Mouse (Mus musculus) ES-E14 (cell line): ENCODE measurements around the gene Zfp688. TPM values are rescaled to one million over a fixed set of nuclear protein-coding genes. Genes with fewer than 3 reads are reported as not detected.
A peak's percentile ranks its signal among the peaks of the same experiment; 100 is the strongest.
"Not testable (repeated sequence)": the region's sequence is repeated elsewhere in the genome, so short reads cannot be mapped to it uniquely, and the experiment has no call there.

Experiments
- DNase-seq: peaks from one replicate; pipeline ENCODE4 v3.0.0-alpha.2; 2013; ENCODE audit warnings: low read depth, low spot score
- H3K27ac ChIP-seq: 2 replicates; pipeline ENCODE4 v1.5.1; 2012; ENCODE audit warnings: low read depth, mild to moderate bottlenecking, low read length, moderate library complexity, mixed read lengths; ENCODE audit not compliant: poor library complexity, insufficient read depth, severe bottlenecking
- H3K36me3 ChIP-seq: 2 replicates; pipeline ENCODE4 v1.6.1; 2012; ENCODE audit warnings: mild to moderate bottlenecking, low read length, moderate library complexity, mixed read lengths; ENCODE audit not compliant: control insufficient read depth, poor library complexity, insufficient read depth, severe bottlenecking
- H3K4me1 ChIP-seq, 2 experiments: fragments of 150-350 bp in 1 of 2; sonication (generic) in 1 of 2; 2 replicates each; pipeline ENCODE4 v1.6.1; 2012; ENCODE audit warnings: low read length in 2 of 2, mild to moderate bottlenecking in 1 of 2, mixed read lengths in 1 of 2; ENCODE audit not compliant: control insufficient read depth in 2 of 2, insufficient read depth in 2 of 2, poor library complexity in 1 of 2
- H3K4me3 ChIP-seq, 2 experiments: fragments of 150-350 bp in 1 of 2; sonication (generic) in 1 of 2; 2 replicates each; pipeline ENCODE4 v1.5.1; 2012; ENCODE audit warnings: low read length in 2 of 2, low read depth in 1 of 2, mild to moderate bottlenecking in 1 of 2, mixed read lengths in 1 of 2; ENCODE audit not compliant: insufficient read depth in 1 of 2, poor library complexity in 1 of 2, severe bottlenecking in 1 of 2
- H3K9ac ChIP-seq: 2 replicates; pipeline ENCODE4 v1.6.1; 2012; ENCODE audit warnings: low read depth, mild to moderate bottlenecking, low read length, mixed read lengths; ENCODE audit not compliant: poor library complexity, insufficient read depth, severe bottlenecking
- H3K9me3 ChIP-seq: fragments of 150-350 bp; sonication (generic); 2 replicates; pipeline ENCODE4 v1.6.1; 2012; ENCODE audit warnings: low read depth, mild to moderate bottlenecking, low read length; ENCODE audit not compliant: control insufficient read depth, insufficient read depth
- CHD2 ChIP-seq: IDR thresholded peaks from 2 replicates; pipeline ENCODE4 v1.6.1; 2014; ENCODE audit warnings: mild to moderate bottlenecking, low read depth, low read length, inconsistent platforms
- HCFC1 ChIP-seq: IDR thresholded peaks from 2 replicates; pipeline ENCODE4 v1.6.1; 2012; ENCODE audit warnings: low read length, inconsistent platforms, borderline replicate concordance; ENCODE audit not compliant: insufficient read depth
- MAFK ChIP-seq: IDR thresholded peaks from 2 replicates; pipeline ENCODE4 v1.6.1; 2014; ENCODE audit warnings: mild to moderate bottlenecking, low read depth, low read length, inconsistent platforms; ENCODE audit not compliant: insufficient read depth
- ZC3H11A ChIP-seq: IDR thresholded peaks from 2 replicates; pipeline ENCODE4 v1.6.1; 2012; ENCODE audit warnings: low read depth, mild to moderate bottlenecking, inconsistent platforms, low read length, borderline replicate concordance
- ZNF384 ChIP-seq: IDR thresholded peaks from 2 replicates; pipeline ENCODE4 v1.6.1; 2012; ENCODE audit warnings: low read depth, low read length, inconsistent platforms
- in situ Hi-C, 2 experiments: fragments of 600-800 bp; cut with MboI; formaldehyde crosslinking; loops; one replicate each; pipeline ENCODE4 v1.15.1; 2025; ENCODE audit warnings: low sequenced_read_pairs in 2 of 2, inconsistent platforms in 1 of 2; ENCODE audit not compliant: unreplicated experiment in 2 of 2
- total RNA-seq: library from RNA; depleted of rRNA; stranded (reverse); fragments of 300-350 nt; gene quantifications from 2 replicates; pipeline ENCODE4 v1.2.3, GENCODE M21; 2012

The Zfp688 gene
- total RNA-seq, 1 experiment: 12.5 TPM

GRCm38 (mm10) chr7:127422247-127422646 is 379 bp upstream of the Zfp688 start:
- no peaks in the 10 kb centered on the region for H3K4me1 ChIP-seq
- H3K36me3 ChIP-seq: peaks cover 5% of the 10 kb centered on the region; the same call in 1 of the 2 replicates
- TF ChIP-seq HCFC1 (no peak), MAFK (no peak), CHD2 (no peak), ZNF384 (no peak), ZC3H11A (no peak)
- in situ Hi-C loops: no loop called here
- peak overlapping the region; percentile 86 to 97 for H3K4me3 ChIP-seq
- H3K27ac ChIP-seq: no peak overlapping the region
- H3K9me3 ChIP-seq: no peaks in the 10 kb centered on the region
- no peak for DNase-seq
- no peak overlapping the region for H3K9ac ChIP-seq

- Histone ChIP-seq H3K9ac (no peak overlapping the region), H3K36me3 (no peaks in the 10 kb centered on the region), H3K27ac (no peak overlapping the region), H3K4me3 (no peak overlapping the region), H3K9me3 (no peaks in the 10 kb centered on the region), H3K4me1 (no peaks in the 10 kb centered on the region)
- TF ChIP-seq MAFK (no peak), HCFC1 (no peak), CHD2 (no peak), ZC3H11A (no peak), ZNF384 (no peak)
- in situ Hi-C loops: no loop called here
- no peak for DNase-seq
Measured at GRCm38 (mm10) chr7:127411418-127411817, 10.4 kb downstream of the Zfp688 start.

DNA sequence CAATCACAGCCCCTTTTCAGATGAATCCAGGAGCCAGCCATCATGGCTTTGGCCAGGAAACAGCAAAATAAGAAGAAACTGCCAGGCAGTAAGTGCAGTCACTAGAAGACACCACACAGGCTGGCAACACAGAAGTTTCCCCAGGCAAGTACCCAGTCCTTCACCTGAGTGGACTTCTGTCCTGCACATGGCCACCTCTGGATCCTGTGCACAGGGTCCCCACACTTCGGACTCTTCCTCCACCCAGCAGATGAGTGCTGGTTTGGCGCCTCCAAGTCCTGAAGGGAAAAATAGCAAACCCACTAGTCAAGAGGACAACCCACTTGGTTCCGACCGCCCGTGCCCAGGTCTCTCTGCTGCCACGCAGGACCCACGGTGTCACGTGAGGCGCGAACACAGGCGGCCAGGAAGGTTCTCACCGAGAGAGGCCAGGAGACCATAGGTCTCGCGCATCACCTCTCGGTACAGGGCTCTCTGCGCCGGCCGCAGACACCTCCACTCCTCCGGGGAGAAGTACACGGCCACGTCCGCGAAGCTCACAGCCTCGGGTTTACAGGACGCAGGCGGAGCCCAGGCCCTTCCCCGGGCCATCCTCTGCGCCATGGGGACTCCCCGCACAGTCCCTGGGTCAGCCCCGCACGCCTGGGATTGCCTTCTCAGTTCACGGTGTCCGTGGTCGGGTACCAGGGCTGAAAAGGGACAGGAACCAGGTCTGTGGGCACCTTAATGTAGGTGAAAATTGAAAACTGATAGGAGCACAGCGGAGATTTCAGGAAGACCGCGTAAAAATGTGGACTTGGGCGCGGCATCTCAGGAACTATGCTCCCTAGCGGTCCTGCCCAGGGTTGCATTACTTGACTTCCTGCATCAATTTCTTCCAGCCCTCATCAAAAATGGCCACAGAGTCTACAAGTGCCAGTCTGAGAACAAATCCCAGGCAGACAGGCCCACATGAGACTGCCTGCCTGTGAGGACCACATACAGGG is 15.6 kb downstream of the Zfp688 start, which contains the start of gene Zfp764:
Gene Zfp764 (minus strand): TSS at position 821 of the 986 bp plus-strand sequence.
- Histone ChIP-seq H3K9ac (peak within 1 kb of the TSS; percentile 83), H3K4me3 (peak within 1 kb of the TSS; percentile 71 to 86)
- H3K36me3 ChIP-seq, in situ Hi-C loops, H3K9me3 ChIP-seq, H3K4me1 ChIP-seq, H3K27ac ChIP-seq: not testable (repeated sequence)
- DNase-seq: peak; percentile 80
- TF ChIP-seq HCFC1 (peak; percentile 84), ZC3H11A (0 out of 2 replicates have a peak, but pooled peaks have one; percentile 6)

- DNase-seq, H3K27ac ChIP-seq, H3K4me3 ChIP-seq, H3K4me1 ChIP-seq, H3K9ac ChIP-seq, H3K36me3 ChIP-seq, H3K9me3 ChIP-seq, in situ Hi-C loops: not testable (repeated sequence)
Measured at GRCm38 (mm10) chr7:127404101-127404500, 17.8 kb downstream of the Zfp688 start.
